Mouse (Mus musculus): ENCODE measurements around the gene Txnip. TPM values are rescaled to one million over a fixed set of nuclear protein-coding genes. Genes with fewer than 3 reads are reported as not detected.
A peak's percentile ranks its signal among the peaks of the same experiment; 100 is the strongest.

Gene Txnip
- total and polyA plus RNA-seq, 3 experiments: 276 to 515 (median 338) TPM

DNA sequence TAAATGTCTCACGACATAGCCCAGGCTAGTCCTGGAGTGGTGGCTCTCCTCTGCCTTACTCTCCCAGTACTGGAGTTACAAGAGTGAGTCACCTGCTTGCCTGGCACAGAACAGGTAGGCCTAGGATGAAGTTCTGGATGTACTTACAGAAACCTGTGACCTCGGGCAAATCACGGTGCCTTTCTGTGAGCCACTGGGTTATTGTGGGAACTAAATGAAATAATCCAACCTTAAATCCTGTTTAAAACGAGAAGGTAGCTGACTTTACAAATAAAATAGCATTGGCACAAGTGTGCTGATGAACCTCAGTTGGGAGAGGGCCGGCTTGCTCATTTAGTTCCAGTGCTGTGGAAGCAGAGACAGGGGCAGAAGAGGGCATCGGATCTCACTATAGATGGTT is 3.5 kb upstream of the Txnip start:
- intact Hi-C loops (cut with DNase I): loop anchor here (10.0 kb wide), 1 partner anchor 559 kb away; the partner anchor contains the start of gene Plekho1
- peaks cover 3% of the 10 kb centered on the region for H3K36me3 ChIP-seq (ENCODE audit: control insufficient read depth, insufficient read depth, low read length)
- no peak overlapping the region for H3K4me3 ChIP-seq
- 72% methylated on average over 6 of the region's 6 CpGs for WGBS
- H3K4me1 ChIP-seq (ENCODE audit: control insufficient read depth, insufficient read depth, low read length): peaks cover 21% of the 10 kb centered on the region
- 0 out of 2 replicates have a peak, but pooled peaks cover 2% of the 10 kb centered on the region for H3K79me2 ChIP-seq (replicated peaks; ENCODE audit: control insufficient read depth, insufficient read depth, low read length)
- no peak overlapping the region for H3K9ac ChIP-seq (ENCODE audit: low read depth, low read length)
- DNase-seq: no peak
- peak overlapping the region; percentile 99 for H3K27ac ChIP-seq
- no peak for TF ChIP-seq EP300 (IDR thresholded peaks at IDR 0.05; ENCODE audit: insufficient read depth, low read depth, low read length)
- TF ChIP-seq POLR2A (IDR thresholded peaks at IDR 0.05; ENCODE audit: insufficient read depth, low read depth, low read length): no peak
- no peak for TF ChIP-seq CTCF (IDR thresholded peaks at IDR 0.05)
- no peaks in the 10 kb centered on the region for H3K27me3 ChIP-seq (ENCODE audit: control insufficient read depth, insufficient read depth, low read length)

DNA sequence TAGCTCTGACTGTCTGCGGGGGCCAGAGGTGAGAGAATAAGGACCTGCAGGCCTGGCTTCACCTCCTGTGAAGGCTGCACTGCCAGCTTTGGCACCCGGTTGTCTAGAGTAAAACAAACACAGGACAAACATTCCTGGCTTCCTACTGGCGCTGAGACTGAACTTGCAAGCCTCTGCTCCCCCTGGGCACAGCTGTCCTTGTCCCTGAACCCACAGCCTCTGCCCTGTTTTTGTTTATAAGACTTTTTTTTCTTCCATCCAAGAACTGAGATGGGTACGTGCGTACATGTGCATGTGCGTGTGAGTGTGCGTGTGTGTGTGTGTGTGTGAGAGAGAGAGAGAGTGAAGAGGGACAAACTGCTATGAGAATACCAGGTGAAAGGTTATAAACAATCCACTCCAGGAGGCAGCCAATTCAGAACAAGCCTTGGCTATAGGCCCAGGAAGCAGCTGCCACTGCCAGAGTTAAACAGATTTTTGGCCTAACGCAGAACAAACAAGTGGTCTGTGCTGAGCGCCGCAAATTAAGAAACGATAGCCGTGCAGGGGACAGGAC is 2.6 kb upstream of the Txnip start:
- WGBS: 5% methylated on average over 12 of the region's 12 CpGs
- peak overlapping the region; percentile 64 for H3K9ac ChIP-seq (ENCODE audit: low read depth, low read length)
- TF ChIP-seq CTCF (IDR thresholded peaks at IDR 0.05): no peak
- TF ChIP-seq POLR2A (IDR thresholded peaks at IDR 0.05; ENCODE audit: insufficient read depth, low read depth, low read length): peak; percentile 82
- TF ChIP-seq EP300 (IDR thresholded peaks at IDR 0.05; ENCODE audit: insufficient read depth, low read depth, low read length): peak; percentile 99
- intact Hi-C loops (cut with DNase I): loop anchor here (10.0 kb wide), 1 partner anchor 560 kb away; the partner anchor contains the start of gene Plekho1
- peak; percentile 86 to 91 for DNase-seq
- H3K4me1 ChIP-seq (ENCODE audit: control insufficient read depth, insufficient read depth, low read length): peaks cover 21% of the 10 kb centered on the region
- peaks cover 3% of the 10 kb centered on the region for H3K36me3 ChIP-seq (ENCODE audit: control insufficient read depth, insufficient read depth, low read length)
- peak overlapping the region; percentile 99 for H3K27ac ChIP-seq
- no peaks in the 10 kb centered on the region for H3K27me3 ChIP-seq (ENCODE audit: control insufficient read depth, insufficient read depth, low read length)
- H3K4me3 ChIP-seq: peak overlapping the region; percentile 66
- peaks cover 4% of the 10 kb centered on the region; the same call in 1 of the 2 replicates for H3K79me2 ChIP-seq (replicated peaks; ENCODE audit: control insufficient read depth, insufficient read depth, low read length)

DNA sequence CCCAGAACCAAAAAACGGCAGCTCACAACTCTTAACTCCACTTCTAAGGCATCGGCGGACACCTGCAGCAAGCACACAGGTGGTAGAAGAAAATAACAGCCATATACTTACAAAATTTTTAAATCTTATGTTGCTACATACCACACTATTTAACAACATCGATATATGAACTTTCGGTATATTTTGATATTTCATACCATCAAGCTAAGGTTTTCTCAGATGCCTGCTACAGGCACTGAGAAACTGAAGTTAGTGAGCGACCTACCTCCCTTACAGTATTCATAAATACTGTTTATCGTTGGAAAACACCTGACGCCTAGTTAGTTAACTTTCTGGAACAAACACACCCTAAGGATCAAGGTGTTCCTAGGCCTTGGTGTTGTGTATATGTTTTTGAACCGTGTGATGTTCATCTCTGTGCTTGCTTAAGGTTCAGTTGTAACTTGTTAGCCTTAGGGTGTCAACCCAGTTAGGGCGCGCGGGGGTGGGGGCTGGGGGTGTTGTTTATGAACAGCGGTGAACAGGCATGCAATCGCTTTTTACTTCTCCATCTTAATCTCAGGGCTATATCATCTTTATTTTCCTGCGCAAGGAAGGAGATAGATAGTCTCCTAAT is 1.6 kb upstream of the Txnip start:
- 36% methylated on average over 15 of the region's 15 CpGs for WGBS
- H3K4me3 ChIP-seq: peak overlapping the region; percentile 66
- peaks cover 6% of the 10 kb centered on the region; the same call in 1 of the 2 replicates for H3K79me2 ChIP-seq (replicated peaks; ENCODE audit: control insufficient read depth, insufficient read depth, low read length)
- H3K4me1 ChIP-seq (ENCODE audit: control insufficient read depth, insufficient read depth, low read length): peaks cover 20% of the 10 kb centered on the region
- no peak for DNase-seq
- peak overlapping the region; percentile 99 for H3K27ac ChIP-seq
- H3K36me3 ChIP-seq (ENCODE audit: control insufficient read depth, insufficient read depth, low read length): peaks cover 12% of the 10 kb centered on the region
- intact Hi-C loops (cut with DNase I): loop anchor here (10.0 kb wide), 1 partner anchor 561 kb away; the partner anchor contains the start of gene Plekho1
- no peaks in the 10 kb centered on the region for H3K27me3 ChIP-seq (ENCODE audit: control insufficient read depth, insufficient read depth, low read length)
- TF ChIP-seq CTCF (IDR thresholded peaks at IDR 0.05) (no peak), EP300 (IDR thresholded peaks at IDR 0.05; ENCODE audit: insufficient read depth, low read depth, low read length) (no peak), POLR2A (IDR thresholded peaks at IDR 0.05; ENCODE audit: insufficient read depth, low read depth, low read length) (no peak)
- H3K9ac ChIP-seq (ENCODE audit: low read depth, low read length): peak overlapping the region; percentile 78

DNA sequence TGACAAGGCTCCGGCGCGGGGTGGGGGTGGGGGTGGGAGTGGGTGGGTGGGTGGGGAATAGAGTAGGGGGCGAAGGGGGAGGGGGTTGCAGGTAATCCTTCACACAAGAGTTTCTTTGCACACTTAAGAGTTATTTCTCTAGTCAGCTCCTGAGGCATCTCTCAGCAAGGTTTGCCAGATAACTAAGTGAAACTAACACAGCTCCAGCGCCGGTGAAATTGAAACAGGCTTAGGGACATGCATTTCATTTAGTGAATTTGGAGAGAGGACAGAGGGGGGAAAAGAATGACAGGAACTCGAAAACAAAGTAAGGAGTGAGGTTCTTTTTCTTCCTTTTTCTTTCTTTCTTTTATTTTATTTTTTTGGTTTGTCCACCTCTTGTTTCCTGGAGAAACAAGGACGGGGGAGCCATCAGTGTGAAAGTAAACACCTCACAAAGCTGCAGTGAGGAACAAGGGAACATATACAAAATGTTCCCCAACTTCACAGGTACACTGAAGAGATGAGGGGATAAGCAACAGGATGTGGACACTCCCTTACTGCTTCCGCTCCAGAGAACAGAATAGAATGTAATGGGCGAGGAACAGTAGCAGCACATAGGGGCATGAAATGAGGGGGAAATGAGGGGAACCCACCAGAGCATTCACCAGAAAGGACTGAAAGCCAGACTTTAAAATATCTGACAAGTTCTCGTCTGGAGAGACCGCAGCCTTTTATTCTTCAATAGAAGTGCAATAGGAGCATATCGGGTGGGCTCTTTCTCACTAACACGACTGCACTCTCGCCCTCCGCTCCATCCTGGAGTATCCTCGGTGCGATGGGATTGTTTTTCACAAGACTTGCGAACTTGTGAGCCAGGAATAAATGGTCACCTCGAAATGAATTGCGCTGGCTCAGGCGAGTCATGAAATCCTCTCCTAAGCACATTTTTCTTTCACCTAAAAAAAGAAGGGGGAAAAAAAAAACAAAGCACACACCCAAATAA is 814 bp upstream of the Txnip start:
- peaks cover 13% of the 10 kb centered on the region for H3K36me3 ChIP-seq (ENCODE audit: control insufficient read depth, insufficient read depth, low read length)
- H3K4me1 ChIP-seq (ENCODE audit: control insufficient read depth, insufficient read depth, low read length): peaks cover 16% of the 10 kb centered on the region
- DNase-seq: no peak
- no peaks in the 10 kb centered on the region for H3K27me3 ChIP-seq (ENCODE audit: control insufficient read depth, insufficient read depth, low read length)
- intact Hi-C loops (cut with DNase I): loop anchor here (1.0 to 10.0 kb wide), 2 partner anchors 19 to 562 kb away; partner anchors contain the start of genes Gm16253 and Plekho1
- WGBS: under 1% methylated on average over 22 of the region's 22 CpGs
- peak overlapping the region; percentile 66 for H3K4me3 ChIP-seq
- peak overlapping the region; percentile 67 for H3K9ac ChIP-seq (ENCODE audit: low read depth, low read length)
- H3K27ac ChIP-seq: peak overlapping the region; percentile 99
- TF ChIP-seq CTCF (IDR thresholded peaks at IDR 0.05): no peak
- no peak for TF ChIP-seq EP300 (IDR thresholded peaks at IDR 0.05; ENCODE audit: insufficient read depth, low read depth, low read length)
- TF ChIP-seq POLR2A (IDR thresholded peaks at IDR 0.05; ENCODE audit: insufficient read depth, low read depth, low read length): peak; percentile 47; the same call in 1 of the 2 replicates
- H3K79me2 ChIP-seq (replicated peaks; ENCODE audit: control insufficient read depth, insufficient read depth, low read length): peaks cover 6% of the 10 kb centered on the region; the same call in 1 of the 2 replicates

DNA sequence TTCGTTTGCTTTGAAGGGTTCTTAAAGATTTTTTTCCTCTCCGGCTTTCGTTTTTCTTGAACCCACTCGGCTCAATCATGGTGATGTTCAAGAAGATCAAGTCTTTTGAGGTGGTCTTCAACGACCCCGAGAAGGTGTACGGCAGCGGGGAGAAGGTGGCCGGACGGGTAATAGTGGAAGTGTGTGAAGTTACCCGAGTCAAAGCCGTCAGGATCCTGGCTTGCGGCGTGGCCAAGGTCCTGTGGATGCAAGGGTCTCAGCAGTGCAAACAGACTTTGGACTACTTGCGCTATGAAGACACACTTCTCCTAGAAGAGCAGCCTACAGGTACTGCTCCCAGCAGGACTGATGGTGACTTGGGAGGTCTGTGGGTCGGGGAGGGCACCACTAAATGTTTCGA is 402 bp downstream of the Txnip start:
- WGBS: under 1% methylated on average over 17 of the region's 17 CpGs
- intact Hi-C loops (cut with DNase I): loop anchor here (10.0 kb wide), 1 partner anchor 563 kb away; the partner anchor contains the start of gene Plekho1
- peak; percentile 60; the same call in 1 of the 2 replicates for TF ChIP-seq EP300 (IDR thresholded peaks at IDR 0.05; ENCODE audit: insufficient read depth, low read depth, low read length)
- no peak for TF ChIP-seq CTCF (IDR thresholded peaks at IDR 0.05)
- TF ChIP-seq POLR2A (IDR thresholded peaks at IDR 0.05; ENCODE audit: insufficient read depth, low read depth, low read length): peak; percentile 32

More for the DNA sequence above, 402 bp downstream of the Txnip start:
- DNase-seq: peak; percentile 61 to 75
- Histone ChIP-seq H3K27me3 (ENCODE audit: control insufficient read depth, insufficient read depth, low read length) (no peaks in the 10 kb centered on the region), H3K79me2 (replicated peaks; ENCODE audit: control insufficient read depth, insufficient read depth, low read length) (peaks cover 6% of the 10 kb centered on the region; the same call in 1 of the 2 replicates), H3K27ac (peak overlapping the region; percentile 96), H3K36me3 (ENCODE audit: control insufficient read depth, insufficient read depth, low read length) (peaks cover 14% of the 10 kb centered on the region), H3K4me1 (ENCODE audit: control insufficient read depth, insufficient read depth, low read length) (peaks cover 19% of the 10 kb centered on the region), H3K9ac (ENCODE audit: low read depth, low read length) (peak overlapping the region; percentile 100), H3K4me3 (peak overlapping the region; percentile 77)
